Mouse (Mus musculus): ENCODE measurements around the gene Ap3s2.

Ap3s2 gene

GRCm38 (mm10) chr7:79842163-79842562 lies 78.3 kb downstream of the Ap3s2 start:
- no peak for DNase-seq

GRCm38 (mm10) chr7:79837247-79837646 lies 83.2 kb downstream of the Ap3s2 start:
- no peak for DNase-seq

DNA sequence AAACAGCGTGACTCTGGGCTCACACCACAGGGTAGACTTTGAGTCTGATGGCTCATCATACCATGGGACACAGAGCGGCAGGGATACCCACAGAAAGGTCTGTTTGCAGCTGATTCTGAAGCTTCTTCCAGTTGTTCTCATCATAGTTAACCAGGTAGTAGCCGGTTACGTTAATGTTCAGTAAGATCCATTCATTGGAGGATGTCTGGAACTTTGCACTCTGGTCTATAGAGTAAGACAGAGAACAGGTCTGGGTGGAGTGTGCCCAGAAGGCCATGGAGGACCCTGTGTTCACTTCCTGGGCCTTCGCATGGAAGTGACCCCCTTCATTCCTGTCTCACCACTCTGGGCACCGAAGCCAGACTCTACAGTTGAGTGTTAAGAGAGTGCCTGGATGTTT lies 85.3 kb downstream of the Ap3s2 start:
- no peak for DNase-seq

- no peak for DNase-seq
Observed at GRCm38 (mm10) chr7:79832980-79833379, 87.5 kb downstream of the Ap3s2 start.

DNA sequence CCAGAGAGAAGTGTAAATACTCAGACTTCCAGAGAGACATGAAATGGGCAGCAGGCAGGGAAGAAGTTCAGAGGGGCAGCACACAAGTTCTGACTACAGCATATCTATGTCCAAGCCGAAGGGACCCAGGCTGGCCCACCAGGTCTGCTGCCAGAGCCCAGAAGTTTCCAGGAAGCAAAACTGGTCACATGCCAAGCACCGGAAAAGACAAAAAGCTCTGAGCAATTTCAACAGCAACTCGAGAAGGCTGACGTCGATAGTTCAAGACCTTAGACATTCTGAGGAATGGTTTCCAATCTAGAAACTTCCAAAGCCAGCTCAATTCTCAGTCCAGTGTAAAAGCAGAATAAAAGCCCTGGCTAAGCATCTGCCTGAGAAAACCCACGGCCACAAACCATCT lies 88.9 kb downstream of the Ap3s2 start:
- DNase-seq = no peak

DNA sequence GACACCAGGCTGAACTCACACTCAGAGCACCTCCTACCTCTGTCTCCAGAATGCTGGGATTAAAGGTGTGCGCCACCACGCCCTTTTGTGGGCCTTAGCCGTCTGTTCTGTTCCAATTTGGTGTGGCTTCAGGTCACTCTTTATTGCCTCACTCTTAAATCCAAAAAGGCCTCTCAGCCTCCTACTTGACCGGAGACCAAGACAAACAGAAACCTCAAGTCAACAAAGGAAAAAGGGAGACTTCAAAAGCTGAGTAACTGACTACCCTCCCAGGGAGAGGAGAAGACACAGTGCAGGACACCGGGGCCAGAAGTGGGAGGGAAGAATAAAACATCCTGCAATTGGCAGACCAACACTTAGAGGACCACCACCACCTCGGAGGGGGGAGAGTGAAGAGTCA lies 89.3 kb downstream of the Ap3s2 start:
- DNase-seq = no peak

DNA sequence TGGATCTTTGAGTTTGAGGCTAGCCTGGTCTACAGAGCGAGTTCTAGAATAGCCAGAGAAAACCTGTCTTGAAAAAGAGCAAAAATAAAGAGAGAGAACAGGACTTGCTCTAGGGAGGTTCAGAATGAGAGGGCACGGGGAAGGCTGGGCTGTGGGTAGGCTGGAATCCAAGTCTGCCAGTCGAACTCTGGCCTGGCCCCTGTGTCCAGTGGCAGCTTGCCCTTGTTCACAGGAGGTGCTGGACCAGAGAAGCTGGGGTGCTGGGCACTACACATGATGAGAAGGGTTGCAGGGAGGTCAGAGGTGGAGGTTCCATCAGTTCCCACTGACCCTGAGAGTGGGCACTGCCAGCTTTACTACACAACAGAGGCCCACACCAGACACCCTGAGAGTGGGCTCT lies 92.1 kb downstream of the Ap3s2 start:
- DNase-seq = no peak

Data from cerebellum, adult 11 months (tissue).